Mouse (Mus musculus) ES-E14 (cell line): ENCODE data around the gene Ezh2.

Experiments
- CHD2 ChIP-seq: IDR thresholded peaks from 2 replicates; pipeline ENCODE4 v1.6.1; 2014; ENCODE audit warnings: mild to moderate bottlenecking, low read depth, low read length, inconsistent platforms
- HCFC1 ChIP-seq: IDR thresholded peaks from 2 replicates; pipeline ENCODE4 v1.6.1; 2012; ENCODE audit warnings: low read length, inconsistent platforms, borderline replicate concordance; ENCODE audit not compliant: insufficient read depth
- MAFK ChIP-seq: IDR thresholded peaks from 2 replicates; pipeline ENCODE4 v1.6.1; 2014; ENCODE audit warnings: mild to moderate bottlenecking, low read depth, low read length, inconsistent platforms; ENCODE audit not compliant: insufficient read depth
- ZC3H11A ChIP-seq: IDR thresholded peaks from 2 replicates; pipeline ENCODE4 v1.6.1; 2012; ENCODE audit warnings: low read depth, mild to moderate bottlenecking, inconsistent platforms, low read length, borderline replicate concordance
- ZNF384 ChIP-seq: IDR thresholded peaks from 2 replicates; pipeline ENCODE4 v1.6.1; 2012; ENCODE audit warnings: low read depth, low read length, inconsistent platforms

- TF ChIP-seq HCFC1 (no peak), CHD2 (no peak), MAFK (no peak), ZNF384 (no peak), ZC3H11A (no peak)
These were observed 33.7 kb downstream of the Ezh2 start for GRCm38 (mm10) chr6:47561426-47561825.
